Mouse (Mus musculus) G1E (cell line): ENCODE data around the gene Pknox2.

ENCODE experiments used
- CTCF ChIP-seq: IDR thresholded peaks from 2 replicates; pipeline ENCODE4 v1.5.1; 2012; ENCODE audit warnings: low read depth, low read length, inconsistent platforms, mixed read lengths
- GATA1 ChIP-seq: IDR thresholded peaks from 2 replicates; pipeline ENCODE4 v1.6.1; 2012; ENCODE audit warnings: borderline replicate concordance, low read length, inconsistent platforms, mixed read lengths
- GATA2 ChIP-seq: IDR thresholded peaks from 2 replicates; pipeline ENCODE4 v1.6.1; 2012; ENCODE audit warnings: low read depth, low read length, inconsistent platforms, borderline replicate concordance
- TAL1 ChIP-seq: conservative IDR thresholded peaks from 2 replicates; pipeline ENCODE4 v1.6.1; 2012; ENCODE audit warnings: low read depth, low read length, inconsistent platforms, mixed read lengths

- no peak for TF ChIP-seq CTCF
- TF ChIP-seq GATA2, result no peak
- no peak for TF ChIP-seq TAL1
- no peak for TF ChIP-seq GATA1
Observed at GRCm38 (mm10) chr9:37067473-37067830, 79.8 kb downstream of the Pknox2 start.
